Mouse (Mus musculus) liver, adult 2 months (tissue): Measurements from ENCODE around the gene Gm27179.
"Not testable (repeated sequence)": the region's sequence is repeated elsewhere in the genome, so short reads cannot be mapped to it uniquely, and the experiment has no call there.

Experiments used
- CTCF ChIP-seq: fragments of 200-500 bp; IDR thresholded peaks from 2 replicates; pipeline ENCODE4 v1.5.1; 2011; ENCODE audit warnings: low read depth, low read length, control low read depth
- POLR2A ChIP-seq: fragments of 200-500 bp; IDR thresholded peaks from 2 replicates; pipeline ENCODE4 v1.6.1; 2011; ENCODE audit warnings: low read length, control low read depth; ENCODE audit not compliant: insufficient read depth; ENCODE audit errors: extremely low read depth

- TF ChIP-seq CTCF, POLR2A: not testable (repeated sequence)
Observed at GRCm38 (mm10) chr14:69542695-69543094, 30.3 kb upstream of the Gm27179 start.
